Mouse (Mus musculus) MEL (cell line): Measurements from ENCODE around the gene Slc30a6. TPM values are rescaled to one million over a fixed set of nuclear protein-coding genes. Genes with fewer than 3 reads are reported as not detected.

Experiments used
- DNase-seq: peaks from one replicate; pipeline ENCODE4 v3.0.0; 2011; ENCODE audit warnings: low read depth, low spot score
- H3K27ac ChIP-seq: 2 replicates; pipeline ENCODE4 v1.5.1; 2012; ENCODE audit warnings: low read depth, mild to moderate bottlenecking, control low read depth, low read length, moderate library complexity; ENCODE audit not compliant: control insufficient read depth
- H3K27me3 ChIP-seq, 2 experiments: fragments of 150-350 bp in 1 of 2; sonication (generic) in 1 of 2; 2 replicates each; pipeline ENCODE4 v1.6.1; 2012; ENCODE audit warnings: low read length in 2 of 2, mild to moderate bottlenecking in 2 of 2, improper control_type of control experiment in 1 of 2, moderate library complexity in 1 of 2; ENCODE audit not compliant: insufficient read depth in 2 of 2, control insufficient read depth in 1 of 2
- H3K36me3 ChIP-seq, 2 experiments: 2 replicates each; pipeline ENCODE4 v1.6.1; 2012 to 2014; ENCODE audit warnings: low read length in 2 of 2, improper control_type of control experiment in 1 of 2, inconsistent platforms in 1 of 2, mild to moderate bottlenecking in 1 of 2; ENCODE audit not compliant: insufficient read depth in 2 of 2, control insufficient read depth in 1 of 2
- H3K4me1 ChIP-seq, 2 experiments: fragments of 150-350 bp in 1 of 2; sonication (generic) in 1 of 2; 2 replicates each; pipeline ENCODE4 v1.6.1; 2012; ENCODE audit warnings: low read length in 2 of 2, improper control_type of control experiment in 1 of 2, mild to moderate bottlenecking in 1 of 2; ENCODE audit not compliant: insufficient read depth in 2 of 2, control insufficient read depth in 1 of 2
- H3K4me3 ChIP-seq, 2 experiments: fragments of 150-350 bp in 1 of 2; sonication (generic) in 1 of 2; 2 replicates each; pipeline ENCODE4 v1.5.1; 2012; ENCODE audit warnings: low read depth in 2 of 2, low read length in 2 of 2, mild to moderate bottlenecking in 2 of 2, moderate library complexity in 2 of 2, control low read depth in 1 of 2, improper control_type of control experiment in 1 of 2; ENCODE audit not compliant: control insufficient read depth in 1 of 2, insufficient read depth in 1 of 2
- H3K79me2 ChIP-seq: 2 replicates; pipeline ENCODE4 v1.6.1; 2012; ENCODE audit warnings: mild to moderate bottlenecking, low read length, moderate library complexity; ENCODE audit not compliant: control insufficient read depth, poor library complexity, insufficient read depth
- H3K9ac ChIP-seq: 2 replicates; pipeline ENCODE4 v1.6.1; 2012; ENCODE audit warnings: low read depth, mild to moderate bottlenecking, control low read depth, low read length, moderate library complexity; ENCODE audit not compliant: control insufficient read depth, poor library complexity, severe bottlenecking
- H3K9me3 ChIP-seq: fragments of 150-350 bp; sonication (generic); replicated peaks from 2 replicates; pipeline ENCODE4 v1.6.1; 2012; ENCODE audit warnings: mild to moderate bottlenecking, low read length, improper control_type of control experiment, moderate library complexity; ENCODE audit not compliant: insufficient read depth
- BHLHE40 ChIP-seq: IDR thresholded peaks from 2 replicates; pipeline ENCODE4 v1.6.1; 2012; ENCODE audit warnings: low read depth, mild to moderate bottlenecking, inconsistent platforms, low read length, improper control_type of control experiment, borderline replicate concordance
- E2F4 ChIP-seq: IDR thresholded peaks from 2 replicates; pipeline ENCODE4 v1.6.1; 2011; ENCODE audit warnings: low read depth, low read length, improper control_type of control experiment, borderline replicate concordance
- ELF1 ChIP-seq: IDR thresholded peaks from 2 replicates; pipeline ENCODE4 v1.6.1; 2014; ENCODE audit warnings: low read depth, mild to moderate bottlenecking, inconsistent platforms, low read length, improper control_type of control experiment, moderate library complexity
- GATA1 ChIP-seq: IDR thresholded peaks from 2 replicates; pipeline ENCODE4 v1.6.1; 2011; ENCODE audit warnings: low read depth, low read length, improper control_type of control experiment
- KAT2A ChIP-seq: conservative IDR thresholded peaks from 2 replicates; pipeline ENCODE4 v1.6.1; 2012; ENCODE audit warnings: low read depth, low read length, improper control_type of control experiment, inconsistent platforms
- MAX ChIP-seq: IDR thresholded peaks from 2 replicates; pipeline ENCODE4 v1.6.1; 2011; ENCODE audit warnings: low read length, improper control_type of control experiment
- MAZ ChIP-seq: IDR thresholded peaks from 2 replicates; pipeline ENCODE4 v1.6.1; 2012; ENCODE audit warnings: low read depth, mild to moderate bottlenecking, inconsistent platforms, low read length, improper control_type of control experiment
- NELFE ChIP-seq: IDR thresholded peaks from 2 replicates; pipeline ENCODE4 v1.6.1; 2011; ENCODE audit warnings: low read depth, low read length, improper control_type of control experiment
- NRF1 ChIP-seq: IDR thresholded peaks from 2 replicates; pipeline ENCODE4 v1.6.1; 2014; ENCODE audit warnings: low read depth, mild to moderate bottlenecking, inconsistent platforms, low read length, improper control_type of control experiment, moderate library complexity; ENCODE audit not compliant: poor library complexity, insufficient read depth, severe bottlenecking
- POLR2A ChIP-seq, 2 experiments: IDR thresholded peaks; 2 replicates each; pipeline ENCODE4 v1.6.1; 2011 to 2012; ENCODE audit warnings: low read length in 2 of 2, mild to moderate bottlenecking in 2 of 2, control low read depth in 1 of 2, improper control_type of control experiment in 1 of 2, low read depth in 1 of 2, moderate library complexity in 1 of 2; ENCODE audit not compliant: control insufficient read depth in 1 of 2, insufficient read depth in 1 of 2, poor library complexity in 1 of 2
- SMC3 ChIP-seq: IDR thresholded peaks from 2 replicates; pipeline ENCODE4 v1.6.1; 2011; ENCODE audit warnings: low read depth, low read length, improper control_type of control experiment
- TAL1 ChIP-seq: IDR thresholded peaks from 2 replicates; pipeline ENCODE4 v1.6.1; 2012; ENCODE audit warnings: mild to moderate bottlenecking, inconsistent platforms, low read length, moderate library complexity, mixed read lengths
- TCF12 ChIP-seq: IDR thresholded peaks from 2 replicates; pipeline ENCODE4 v1.6.1; 2014; ENCODE audit warnings: low read depth, mild to moderate bottlenecking, inconsistent platforms, low read length, improper control_type of control experiment, moderate library complexity
- ZC3H11A ChIP-seq: IDR thresholded peaks from 2 replicates; pipeline ENCODE4 v1.6.1; 2012; ENCODE audit warnings: low read depth, mild to moderate bottlenecking, inconsistent platforms, low read length, improper control_type of control experiment
- ZKSCAN1 ChIP-seq: IDR thresholded peaks from 2 replicates; pipeline ENCODE4 v1.6.1; 2012; ENCODE audit warnings: low read depth, mild to moderate bottlenecking, inconsistent platforms, low read length, improper control_type of control experiment, moderate library complexity
- ZNF384 ChIP-seq: IDR thresholded peaks from 2 replicates; pipeline ENCODE4 v1.6.1; 2012; ENCODE audit warnings: low read depth, mild to moderate bottlenecking, inconsistent platforms, low read length, improper control_type of control experiment
- polyA plus RNA-seq, 2 experiments: library from polyadenylated mRNA; stranded (reverse) in 1 of 2; unstranded in 1 of 2; fragments of >175 nt in 1 of 2; fragments of >200 nt in 1 of 2; gene quantifications; 2 replicates each; pipeline versions ENCODE4 v1.2.1 to v1.2.4; 2012; ENCODE audit warnings: low replicate concordance in 2 of 2, low read depth in 1 of 2; ENCODE audit not compliant: insufficient read length in 2 of 2, insufficient read depth in 1 of 2, missing spikeins in 1 of 2
- total RNA-seq: library from RNA; depleted of rRNA; stranded (reverse); fragments of 300-350 nt; gene quantifications from 2 replicates; pipeline ENCODE4 v1.2.3, GENCODE M21; 2012

Slc30a6 gene
- total and polyA plus RNA-seq, 3 experiments: 15.5 to 19.4 TPM; not detected in 1

- Histone ChIP-seq H3K27me3 (no peaks in the 10 kb centered on the region), H3K4me3 (peak overlapping the region; percentile 52 to 79), H3K27ac (no peak overlapping the region), H3K9me3 (no peaks in the 10 kb centered on the region), H3K36me3 (peaks cover 0 to 3% of the 10 kb centered on the region in 2 experiments; a peak in 2 of 4 replicates), H3K4me1 (peaks cover 2 to 6% of the 10 kb centered on the region in 2 experiments; a peak in 2 of 4 replicates), H3K79me2 (peaks cover 11% of the 10 kb centered on the region)
- DNase-seq: no peak
- no peak for TF ChIP-seq GATA1
- TF ChIP-seq POLR2A (IDR thresholded peaks at IDR 0.05; ENCODE audit: control insufficient read depth in 1 of 2, insufficient read depth in 1 of 2, low read depth in 1 of 2, low read length in 2 of 2, poor library complexity in 1 of 2): no peak
- no peak for TF ChIP-seq KAT2A
- TF ChIP-seq ELF1: no peak
- no peak for TF ChIP-seq SMC3
- no peak for TF ChIP-seq MAZ
- TF ChIP-seq TCF12: no peak
- TF ChIP-seq E2F4: no peak
- TF ChIP-seq NELFE: no peak
- TF ChIP-seq BHLHE40: no peak
- TF ChIP-seq ZNF384: no peak
- TF ChIP-seq TAL1: no peak
- no peak for TF ChIP-seq MAX
- TF ChIP-seq NRF1: no peak
- TF ChIP-seq, all 39 proteins: peak for 0
- peak overlapping the region; percentile 65 for H3K9ac ChIP-seq
These were observed 1.0 kb upstream of the Slc30a6 start for GRCm38 (mm10) chr17:74394381-74394780.

- H3K9me3 ChIP-seq: no peaks in the 10 kb centered on the region
- no peak for DNase-seq
- peaks cover 11% of the 10 kb centered on the region for H3K79me2 ChIP-seq
- peak overlapping the region; percentile 52 to 79 for H3K4me3 ChIP-seq
- H3K27me3 ChIP-seq: no peaks in the 10 kb centered on the region
- TF ChIP-seq ZC3H11A: no peak
- TF ChIP-seq ZKSCAN1: no peak
- TF ChIP-seq, all 39 proteins: peak for 0
- Histone ChIP-seq H3K27ac (peak overlapping the region; percentile 50), H3K36me3 (peaks cover 0 to 3% of the 10 kb centered on the region in 2 experiments; a peak in 2 of 4 replicates), H3K4me1 (peaks cover 2 to 6% of the 10 kb centered on the region in 2 experiments; a peak in 2 of 4 replicates), H3K9ac (peak overlapping the region; percentile 65)
These were observed 553 bp upstream of the Slc30a6 start for GRCm38 (mm10) chr17:74394855-74395254.
